Mouse (Mus musculus) left cerebral cortex, postnatal 14 days (tissue): Measurements from ENCODE around the gene Igsf11. TPM values are rescaled to one million over a fixed set of nuclear protein-coding genes. Genes with fewer than 3 reads are reported as not detected.

Experiments
- DNase-seq, 2 experiments: peaks; one replicate each; pipeline ENCODE4 v3.0.0; 2021 to 2022; ENCODE audit warnings: low spot score in 2 of 2, mixed read lengths in 1 of 2
- intact Hi-C: fragments of 180-260 bp; cut with DNase I; formaldehyde crosslinking; loops from one replicate; pipeline ENCODE4 v1.15.1; 2025
- total RNA-seq, 2 experiments: library from RNA; stranded (reverse); gene quantifications; 2 replicates each; pipeline ENCODE4 v1.2.3; 2021

The Igsf11 gene
- total RNA-seq, 2 experiments from 2014 or later, result 38.7 to 39.0 TPM

- intact Hi-C loops, result no loop called here
These were observed 160.5 kb downstream of the Igsf11 start for GRCm38 (mm10) chr16:39052971-39053370.

GRCm38 (mm10) chr16:39053779-39054178 is 161.3 kb downstream of the Igsf11 start:
- intact Hi-C loops, result no loop called here
- no peak for DNase-seq

More at GRCm38 (mm10) chr16:39052971-39053370, 160.5 kb downstream of the Igsf11 start:
- DNase-seq, result peak; percentile 80 to 90

- intact Hi-C loops, result no loop called here
- DNase-seq, result peak; percentile 65 to 67
These were observed 163.6 kb downstream of the Igsf11 start for GRCm38 (mm10) chr16:39056061-39056460.

GRCm38 (mm10) chr16:39056961-39057360 is 164.5 kb downstream of the Igsf11 start:
- no peak for DNase-seq
- intact Hi-C loops, result no loop called here

- DNase-seq, result no peak
- intact Hi-C loops, result no loop called here
These were observed 166.4 kb downstream of the Igsf11 start for GRCm38 (mm10) chr16:39058869-39059268.

GRCm38 (mm10) chr16:39062596-39062995 is 170.1 kb downstream of the Igsf11 start:
- peak; percentile 26 to 47 for DNase-seq
- intact Hi-C loops, result no loop called here

GRCm38 (mm10) chr16:39065576-39065975 is 173.1 kb downstream of the Igsf11 start:
- intact Hi-C loops, result no loop called here
- no peak for DNase-seq

- DNase-seq, result no peak
- intact Hi-C loops, result no loop called here
These were observed 179.0 kb downstream of the Igsf11 start for GRCm38 (mm10) chr16:39071431-39071830.

Other genes starting within 250 kb of the Igsf11 start
- 10 to 100 TPM; 19.9 to 20.6 TPM for gene Arhgap31, start 179.4 kb upstream of the Igsf11 start, total RNA-seq
- gene B4galt4, start 150.4 kb upstream of the Igsf11 start, total RNA-seq, result 10 to 100 TPM; 20.6 to 23.5 TPM
- gene Upk1b, start 92.3 kb upstream of the Igsf11 start, total RNA-seq, result 1 to 10 TPM in 1 of 2 experiments, under 1 TPM in 1; 0.97 to 1.4 TPM
- not detected for gene 4930435E12Rik, start 63.9 kb upstream of the Igsf11 start, total RNA-seq